Mouse (Mus musculus) ES-Bruce4 (cell line): ENCODE measurements at regions not wholly inside any gene's neighbourhood (a gene's known extent, or its start where the extent isn't known, plus 50 kb on each side); places are given as distances from the start of the nearest gene placed in this dataset.

Source experiments
- CTCF ChIP-seq: IDR thresholded peaks from one replicate; pipeline ENCODE4 v1.8.1; 2011; ENCODE audit warnings: low read depth, low read length
- EP300 ChIP-seq: IDR thresholded peaks from 2 replicates; pipeline ENCODE4 v1.6.1; 2011; ENCODE audit warnings: low read depth, low read length; ENCODE audit not compliant: insufficient read depth

DNA sequence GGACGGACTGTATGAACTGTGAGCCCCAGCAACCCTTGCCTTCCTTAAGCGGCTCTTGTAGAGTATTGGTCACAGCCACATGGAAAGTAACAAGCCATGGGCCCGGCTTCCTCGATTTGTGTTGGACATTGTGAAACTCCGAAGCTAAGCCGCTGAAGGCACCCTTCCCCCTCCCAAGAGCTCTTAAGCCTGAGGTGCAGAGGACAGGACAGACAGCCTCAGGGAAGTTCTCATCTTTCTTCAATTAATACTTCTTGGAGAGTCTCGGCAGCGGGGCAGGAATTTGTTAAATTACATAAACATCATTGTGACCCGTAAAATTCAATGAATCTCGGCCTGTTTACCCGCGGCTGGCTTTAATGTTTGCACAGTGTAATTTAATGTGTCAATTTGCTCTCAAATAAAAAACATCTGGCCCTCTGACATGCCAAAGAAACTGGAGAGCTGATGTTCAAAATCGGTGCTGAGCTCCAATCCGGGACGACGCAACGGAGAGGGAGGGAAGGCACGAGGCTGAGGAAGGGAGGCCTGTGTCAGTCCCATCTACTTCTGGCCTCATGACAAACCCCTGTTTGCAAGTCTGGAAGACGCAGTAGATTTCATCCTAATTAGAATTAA is 208.4 kb upstream of the Tle3 start:
- TF ChIP-seq EP300, result no peak
- TF ChIP-seq CTCF, result no peak
